Mouse (Mus musculus) hindbrain, embryonic 14.5 days (tissue): Measurements from ENCODE around the gene Whrn. TPM values are rescaled to one million over a fixed set of nuclear protein-coding genes. Genes with fewer than 3 reads are reported as not detected.

Experiments used
- ATAC-seq: fragments of 200-750 bp; cut with Nextera tagmentation; 2 replicates; pipeline ENCODE4 v1.8.0; 2017; ENCODE audit warnings: moderate number of reproducible peaks, mild to moderate bottlenecking, moderate TSS enrichment, moderate library complexity; ENCODE audit not compliant: low FRiP score
- DNase-seq: peaks from one replicate; pipeline ENCODE4 v3.0.0-alpha.2; 2015; ENCODE audit warnings: low spot score
- H3K27ac ChIP-seq: fragments of 300-500 bp; sonication (generic); 2 replicates; pipeline ENCODE4 v1.5.1; 2014; ENCODE audit warnings: mild to moderate bottlenecking, moderate library complexity
- H3K27me3 ChIP-seq: fragments of 300-500 bp; sonication (generic); 2 replicates; pipeline ENCODE4 v1.6.1; 2014; ENCODE audit warnings: mild to moderate bottlenecking, low read length, mixed read lengths; ENCODE audit not compliant: control insufficient read depth, insufficient read depth
- H3K36me3 ChIP-seq: fragments of 300-500 bp; sonication (generic); replicated peaks from 2 replicates; pipeline ENCODE4 v1.6.1; 2014; ENCODE audit not compliant: control insufficient read depth, insufficient read depth
- H3K4me1 ChIP-seq: fragments of 300-500 bp; sonication (generic); replicated peaks from 2 replicates; pipeline ENCODE4 v1.6.1; 2014; ENCODE audit warnings: antibody characterized with exemption, low read length, mixed read lengths; ENCODE audit not compliant: control insufficient read depth, insufficient read depth
- H3K4me2 ChIP-seq: fragments of 300-500 bp; sonication (generic); replicated peaks from 2 replicates; pipeline ENCODE4 v1.6.1; 2014; ENCODE audit warnings: mild to moderate bottlenecking, moderate library complexity
- H3K4me3 ChIP-seq: fragments of 300-500 bp; sonication (generic); replicated peaks from 2 replicates; pipeline ENCODE4 v1.5.1; 2014; ENCODE audit warnings: mild to moderate bottlenecking, low read length
- H3K9ac ChIP-seq: fragments of 300-500 bp; sonication (generic); 2 replicates; pipeline ENCODE4 v1.6.1; 2014
- H3K9me3 ChIP-seq: fragments of 300-500 bp; sonication (generic); 2 replicates; pipeline ENCODE4 v1.6.1; 2016; ENCODE audit warnings: low read length; ENCODE audit not compliant: control insufficient read depth
- WGBS: fragments of 180-500 bp; shearing (Covaris S2); extraction: QIAGEN DNeasy Blood & Tissue Kit; methylation state at CpG from one replicate; pipeline ENCODE4 v1.1.7; 2014; 5-methylcytosine and 5-hydroxymethylcytosine counted together
- polyA plus RNA-seq: library from polyadenylated mRNA; unstranded; fragments of >200 nt; fragmentation: Nextera tagmentation; extraction: Ambion mirVana; gene quantifications from 2 replicates; pipeline ENCODE4 v1.2.1, GENCODE M21; 2014

Gene Whrn
- polyA plus RNA-seq, 1 experiment from 2014 or later, result 5.8 TPM

GRCm38 (mm10) chr4:63474439-63474838 is 21.4 kb downstream of the Whrn start:
- Histone ChIP-seq H3K36me3 (no peaks in the 10 kb centered on the region), H3K9ac (no peak overlapping the region), H3K4me3 (no peak overlapping the region), H3K4me2 (no peak overlapping the region), H3K9me3 (no peaks in the 10 kb centered on the region), H3K27me3 (no peaks in the 10 kb centered on the region), H3K27ac (no peak overlapping the region), H3K4me1 (peaks cover 8% of the 10 kb centered on the region; the same call in 1 of the 2 replicates)
- 11% methylated on average over 2 of the region's 2 CpGs for WGBS
- DNase-seq (no peak), ATAC-seq (no peak)

- Histone ChIP-seq H3K27ac (no peak overlapping the region), H3K4me1 (no peaks in the 10 kb centered on the region), H3K36me3 (no peaks in the 10 kb centered on the region), H3K27me3 (no peaks in the 10 kb centered on the region), H3K9ac (no peak overlapping the region), H3K9me3 (no peaks in the 10 kb centered on the region), H3K4me3 (no peak overlapping the region), H3K4me2 (no peak overlapping the region)
- 54% methylated on average over 9 of the region's 10 CpGs for WGBS
- DNase-seq (no peak), ATAC-seq (no peak)
These were observed 28.5 kb downstream of the Whrn start for GRCm38 (mm10) chr4:63467338-63467737.

- no peak overlapping the region for H3K4me3 ChIP-seq
- H3K4me1 ChIP-seq, result no peaks in the 10 kb centered on the region
- 69% methylated on average over 6 of the region's 6 CpGs for WGBS
- H3K27ac ChIP-seq, result no peak overlapping the region
- H3K36me3 ChIP-seq, result no peaks in the 10 kb centered on the region
- no peak for DNase-seq
- H3K9me3 ChIP-seq, result no peaks in the 10 kb centered on the region
- no peak overlapping the region for H3K9ac ChIP-seq
- no peak for ATAC-seq
- H3K4me2 ChIP-seq, result no peak overlapping the region
- no peaks in the 10 kb centered on the region for H3K27me3 ChIP-seq
These were observed 29.6 kb downstream of the Whrn start for GRCm38 (mm10) chr4:63466192-63466591.

GRCm38 (mm10) chr4:63460876-63461525 is 34.8 kb downstream of the Whrn start:
- Histone ChIP-seq H3K9ac (no peak overlapping the region), H3K4me3 (no peak overlapping the region), H3K9me3 (no peaks in the 10 kb centered on the region), H3K27ac (no peak overlapping the region), H3K36me3 (no peaks in the 10 kb centered on the region), H3K27me3 (no peaks in the 10 kb centered on the region), H3K4me2 (no peak overlapping the region), H3K4me1 (peaks cover 15% of the 10 kb centered on the region)
- 72% methylated on average over 7 of the region's 7 CpGs for WGBS
- no peak for DNase-seq
- 0 out of 2 replicates have a peak, but pooled peaks have one; percentile 19 for ATAC-seq

GRCm38 (mm10) chr4:63459141-63459789 is 36.5 kb downstream of the Whrn start:
- H3K27ac ChIP-seq, result peak overlapping the region; percentile 59
- H3K27me3 ChIP-seq, result no peaks in the 10 kb centered on the region
- peak overlapping the region; percentile 36 for H3K9ac ChIP-seq
- no peaks in the 10 kb centered on the region for H3K9me3 ChIP-seq
- peak overlapping the region; percentile 25 for H3K4me2 ChIP-seq
- H3K4me1 ChIP-seq, result peaks cover 15% of the 10 kb centered on the region
- H3K36me3 ChIP-seq, result no peaks in the 10 kb centered on the region
- WGBS, result 5% methylated on average over 16 of the region's 16 CpGs
- ATAC-seq (peak; percentile 64), DNase-seq (peak; percentile 39)
- no peak overlapping the region for H3K4me3 ChIP-seq

- no peak overlapping the region for H3K4me3 ChIP-seq
- no peaks in the 10 kb centered on the region for H3K9me3 ChIP-seq
- ATAC-seq (no peak), DNase-seq (no peak)
- H3K36me3 ChIP-seq, result no peaks in the 10 kb centered on the region
- no peaks in the 10 kb centered on the region for H3K27me3 ChIP-seq
- no peak overlapping the region for H3K4me2 ChIP-seq
- peaks cover 15% of the 10 kb centered on the region for H3K4me1 ChIP-seq
- WGBS, result 41% methylated on average over 5 of the region's 5 CpGs
- H3K27ac ChIP-seq, result no peak overlapping the region
- H3K9ac ChIP-seq, result no peak overlapping the region
These were observed 39.2 kb downstream of the Whrn start for GRCm38 (mm10) chr4:63456547-63456946.

GRCm38 (mm10) chr4:63453939-63454513 is 41.8 kb downstream of the Whrn start:
- no peak for ATAC-seq
- WGBS, result 89% methylated on average over 6 of the region's 6 CpGs

GRCm38 (mm10) chr4:63452555-63452954 is 43.2 kb downstream of the Whrn start:
- no peak for ATAC-seq
- H3K4me2 ChIP-seq, result no peak overlapping the region
- no peaks in the 10 kb centered on the region for H3K27me3 ChIP-seq
- H3K36me3 ChIP-seq, result no peaks in the 10 kb centered on the region
- H3K4me3 ChIP-seq, result no peak overlapping the region
- H3K27ac ChIP-seq, result no peak overlapping the region
- no peak overlapping the region for H3K9ac ChIP-seq
- no peaks in the 10 kb centered on the region for H3K4me1 ChIP-seq
- H3K9me3 ChIP-seq, result no peaks in the 10 kb centered on the region
- DNase-seq, result no peak
- WGBS, result 62% methylated on average over 3 of the region's 3 CpGs

More at GRCm38 (mm10) chr4:63453939-63454513, 41.8 kb downstream of the Whrn start:
- H3K4me3 ChIP-seq, result no peak overlapping the region
- no peaks in the 10 kb centered on the region for H3K9me3 ChIP-seq
- no peaks in the 10 kb centered on the region for H3K36me3 ChIP-seq
- H3K4me2 ChIP-seq, result no peak overlapping the region
- H3K27ac ChIP-seq, result no peak overlapping the region
- H3K27me3 ChIP-seq, result no peaks in the 10 kb centered on the region
- no peak for DNase-seq
- no peak overlapping the region for H3K9ac ChIP-seq
- H3K4me1 ChIP-seq, result peaks cover 7% of the 10 kb centered on the region

GRCm38 (mm10) chr4:63450551-63450950 is 45.2 kb downstream of the Whrn start:
- Histone ChIP-seq H3K4me2 (no peak overlapping the region), H3K36me3 (no peaks in the 10 kb centered on the region), H3K9me3 (no peaks in the 10 kb centered on the region), H3K4me1 (no peaks in the 10 kb centered on the region), H3K9ac (no peak overlapping the region), H3K4me3 (no peak overlapping the region), H3K27me3 (no peaks in the 10 kb centered on the region), H3K27ac (no peak overlapping the region)
- WGBS, result 86% methylated on average over 5 of the region's 5 CpGs
- ATAC-seq (no peak), DNase-seq (no peak)
